Mouse (Mus musculus): ENCODE measurements around the gene Gls2. TPM values are rescaled to one million over a fixed set of nuclear protein-coding genes. Genes with fewer than 3 reads are reported as not detected.

Gls2 gene
- polyA plus RNA-seq, 1 experiment from 2014 or later: 1.2 TPM

DNA sequence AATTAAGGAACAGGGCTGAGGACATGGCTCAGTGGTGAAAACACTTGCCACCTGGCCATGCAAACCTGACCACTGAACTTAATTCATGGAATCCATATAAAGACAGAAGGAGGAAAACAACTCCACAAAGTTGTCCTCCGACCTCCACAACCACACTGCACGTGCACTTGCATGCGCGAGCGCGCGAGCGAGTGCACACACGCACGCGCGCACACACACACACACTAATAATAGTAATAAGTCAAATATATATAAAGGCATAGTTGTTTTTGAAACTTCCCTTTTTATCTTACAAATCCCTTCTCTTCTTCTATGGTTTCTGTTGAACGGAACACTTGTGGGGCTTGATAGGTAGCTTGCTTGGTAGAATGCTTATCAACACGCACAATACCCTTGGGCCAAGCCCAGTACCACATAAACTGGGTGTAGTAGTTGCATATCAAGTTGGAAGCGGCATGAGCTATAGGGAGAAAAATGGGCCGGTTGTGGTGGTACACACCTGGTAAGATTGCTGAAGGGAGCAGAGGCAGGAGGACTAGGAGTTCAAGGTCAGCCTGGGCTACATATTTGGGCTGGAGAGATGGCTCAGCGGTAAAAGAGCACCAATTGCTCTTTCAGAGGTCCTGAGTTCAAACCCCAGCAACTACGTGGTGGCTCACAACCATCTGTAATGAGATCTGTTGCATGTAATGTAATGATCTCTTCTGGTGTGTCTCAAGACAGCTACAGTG lies 24.3 kb downstream of the Gls2 start:
- ATAC-seq (ENCODE audit: insufficient read depth, low FRiP score, low TSS enrichment) (no peak), DNase-seq (ENCODE audit: low spot score) (no peak)
- Histone ChIP-seq H3K4me2 (ENCODE audit: low read depth) (no peak overlapping the region), H3K4me1 (ENCODE audit: control insufficient read depth, insufficient read depth, low read length) (no peaks in the 10 kb centered on the region), H3K9me3 (ENCODE audit: control insufficient read depth, low read length) (no peaks in the 10 kb centered on the region), H3K27ac (ENCODE audit: low read depth, low read length) (no peak overlapping the region), H3K4me3 (ENCODE audit: low read depth, low read length) (no peak overlapping the region), H3K27me3 (ENCODE audit: control insufficient read depth, insufficient read depth, low read length) (0 out of 2 replicates have a peak, but pooled peaks cover 2% of the 10 kb centered on the region), H3K36me3 (ENCODE audit: control insufficient read depth, insufficient read depth, low read length) (no peaks in the 10 kb centered on the region), H3K9ac (ENCODE audit: low read length) (no peak overlapping the region)
- 95% methylated on average over 18 of the region's 18 CpGs for WGBS

DNA sequence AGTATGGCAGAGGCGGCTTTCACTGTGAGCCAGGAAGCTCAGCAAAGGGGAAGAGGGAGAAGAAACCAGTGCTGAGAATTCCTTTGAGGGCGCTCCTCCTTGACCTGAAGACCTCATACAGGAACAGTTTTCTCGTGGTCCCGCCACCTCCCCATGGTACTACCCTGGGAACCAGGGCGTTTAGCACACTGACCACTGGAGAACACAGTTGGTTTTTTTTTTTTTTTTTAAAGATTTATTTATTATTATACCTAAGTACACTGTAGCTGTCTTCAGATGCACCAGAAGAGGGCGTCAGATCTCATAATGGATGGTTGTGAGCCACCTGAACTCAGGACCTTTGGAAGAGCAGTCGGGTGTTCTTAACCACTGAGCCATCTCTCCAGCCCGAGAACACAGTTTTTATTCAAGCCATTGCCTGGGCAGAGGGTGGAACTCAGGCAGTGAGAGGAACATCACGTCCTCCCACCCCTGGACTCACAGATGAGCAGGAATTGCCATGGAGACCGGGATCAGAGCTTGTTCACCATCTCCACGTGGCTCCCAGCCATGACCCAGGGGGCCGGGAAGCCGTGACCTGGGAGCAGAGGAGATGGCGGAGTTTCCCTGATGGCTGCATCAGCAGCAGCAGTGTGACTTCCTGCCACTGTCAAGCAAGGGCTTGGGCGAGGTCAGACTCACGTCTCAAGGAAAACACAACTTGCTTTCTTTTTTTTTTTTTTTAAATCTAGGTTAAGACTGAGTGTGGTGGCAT lies 27.5 kb downstream of the Gls2 start:
- Histone ChIP-seq H3K4me2 (ENCODE audit: low read depth) (no peak overlapping the region), H3K27me3 (ENCODE audit: control insufficient read depth, insufficient read depth, low read length) (no peaks in the 10 kb centered on the region), H3K9ac (ENCODE audit: low read length) (0 out of 2 replicates have a peak overlapping the region, but pooled peaks have one; percentile 22), H3K36me3 (ENCODE audit: control insufficient read depth, insufficient read depth, low read length) (no peaks in the 10 kb centered on the region), H3K9me3 (ENCODE audit: control insufficient read depth, low read length) (no peaks in the 10 kb centered on the region), H3K4me1 (ENCODE audit: control insufficient read depth, insufficient read depth, low read length) (no peaks in the 10 kb centered on the region), H3K4me3 (ENCODE audit: low read depth, low read length) (no peak overlapping the region), H3K27ac (ENCODE audit: low read depth, low read length) (no peak overlapping the region)
- DNase-seq (ENCODE audit: low spot score) (no peak), ATAC-seq (ENCODE audit: insufficient read depth, low FRiP score, low TSS enrichment) (no peak)
- 58% methylated on average over 16 of the region's 16 CpGs for WGBS

DNA sequence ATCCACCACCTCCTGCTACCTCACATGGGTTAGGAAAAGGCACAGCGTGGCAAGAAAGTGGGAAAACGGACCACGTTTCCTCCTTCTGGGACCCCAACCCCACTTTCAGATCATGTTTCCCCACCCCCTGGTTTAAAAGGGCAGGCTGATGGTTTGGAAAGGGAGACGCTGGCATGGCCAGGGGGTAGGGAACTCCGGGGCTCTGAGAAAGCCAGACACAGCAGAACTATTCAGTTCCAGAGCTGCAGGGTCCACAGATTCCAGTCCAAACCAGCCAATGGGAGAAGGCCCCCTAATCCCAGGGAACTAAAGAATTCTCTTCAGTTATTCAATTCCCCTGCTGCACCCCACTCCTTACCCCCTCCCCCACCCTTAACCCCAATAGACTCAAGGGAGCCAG lies 30.8 kb downstream of the Gls2 start:
- H3K4me3 ChIP-seq (ENCODE audit: low read depth, low read length): no peak overlapping the region
- H3K4me2 ChIP-seq (ENCODE audit: low read depth): no peak overlapping the region
- no peaks in the 10 kb centered on the region for H3K27me3 ChIP-seq (ENCODE audit: control insufficient read depth, insufficient read depth, low read length)
- H3K9me3 ChIP-seq (ENCODE audit: control insufficient read depth, low read length): no peaks in the 10 kb centered on the region
- DNase-seq (ENCODE audit: low spot score) (no peak), ATAC-seq (ENCODE audit: insufficient read depth, low FRiP score, low TSS enrichment) (no peak)
- H3K9ac ChIP-seq (ENCODE audit: low read length): no peak overlapping the region
- 52% methylated on average over 5 of the region's 5 CpGs for WGBS
- H3K4me1 ChIP-seq (ENCODE audit: control insufficient read depth, insufficient read depth, low read length): no peaks in the 10 kb centered on the region
- H3K36me3 ChIP-seq (ENCODE audit: control insufficient read depth, insufficient read depth, low read length): no peaks in the 10 kb centered on the region
- H3K27ac ChIP-seq (ENCODE audit: low read depth, low read length): 0 out of 2 replicates have a peak overlapping the region, but pooled peaks have one; percentile 20

- Histone ChIP-seq H3K36me3 (ENCODE audit: control insufficient read depth, insufficient read depth, low read length) (no peaks in the 10 kb centered on the region), H3K27ac (ENCODE audit: low read depth, low read length) (0 out of 2 replicates have a peak within 1 kb of the TSS, but pooled peaks have one; percentile 20), H3K9me3 (ENCODE audit: control insufficient read depth, low read length) (no peaks in the 10 kb centered on the region), H3K4me2 (ENCODE audit: low read depth) (no peak within 1 kb of the TSS), H3K9ac (ENCODE audit: low read length) (no peak within 1 kb of the TSS), H3K4me1 (ENCODE audit: control insufficient read depth, insufficient read depth, low read length) (no peaks in the 10 kb centered on the region), H3K27me3 (ENCODE audit: control insufficient read depth, insufficient read depth, low read length) (no peaks in the 10 kb centered on the region), H3K4me3 (ENCODE audit: low read depth, low read length) (no peak within 1 kb of the TSS)
- 38% methylated on average over 4 of the region's 4 CpGs for WGBS
- DNase-seq (ENCODE audit: low spot score) (no peak), ATAC-seq (ENCODE audit: insufficient read depth, low FRiP score, low TSS enrichment) (no peak)
These were observed 31.3 kb downstream of the Gls2 start, which contains the start of gene Mip for GRCm38 (mm10) chr10:128225538-128225937. Gene Mip, plus strand, starts transcription at chr10:128225838.

- no peaks in the 10 kb centered on the region for H3K36me3 ChIP-seq (ENCODE audit: control insufficient read depth, insufficient read depth, low read length)
- H3K4me3 ChIP-seq (ENCODE audit: low read depth, low read length): no peak overlapping the region
- no peak overlapping the region for H3K4me2 ChIP-seq (ENCODE audit: low read depth)
- ATAC-seq (ENCODE audit: insufficient read depth, low FRiP score, low TSS enrichment): no peak
- 87% methylated on average over 9 of the region's 9 CpGs for WGBS
- H3K9ac ChIP-seq (ENCODE audit: low read length): no peak overlapping the region
- no peak overlapping the region for H3K27ac ChIP-seq (ENCODE audit: low read depth, low read length)
- no peaks in the 10 kb centered on the region for H3K9me3 ChIP-seq (ENCODE audit: control insufficient read depth, low read length)
- H3K27me3 ChIP-seq (ENCODE audit: control insufficient read depth, insufficient read depth, low read length): no peaks in the 10 kb centered on the region
- peaks cover 5% of the 10 kb centered on the region; the same call in 1 of the 2 replicates for H3K4me1 ChIP-seq (ENCODE audit: control insufficient read depth, insufficient read depth, low read length)
- no peak for DNase-seq (ENCODE audit: low spot score)
These were observed 33.3 kb downstream of the Gls2 start for GRCm38 (mm10) chr10:128227592-128227991.

DNA sequence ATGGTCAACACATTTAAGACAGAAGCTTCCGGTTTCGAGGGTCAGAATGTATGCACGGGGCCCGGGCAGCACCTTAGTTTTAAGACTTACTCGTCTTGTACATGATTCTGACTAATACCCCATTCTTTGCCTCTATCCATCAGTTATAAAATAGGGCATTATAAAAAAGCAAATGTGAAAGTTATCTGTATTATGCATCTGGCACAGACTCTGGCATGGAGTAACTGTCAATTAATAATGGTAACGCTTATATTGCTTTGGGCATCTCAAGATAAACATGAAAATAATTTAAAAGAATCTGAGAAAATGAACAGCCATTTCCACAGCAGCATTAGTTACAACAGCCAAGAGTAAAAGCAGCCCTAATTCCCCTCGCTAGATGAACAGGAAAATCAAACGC lies 33.8 kb downstream of the Gls2 start:
- H3K9ac ChIP-seq (ENCODE audit: low read length): no peak overlapping the region
- DNase-seq (ENCODE audit: low spot score) (no peak), ATAC-seq (ENCODE audit: insufficient read depth, low FRiP score, low TSS enrichment) (no peak)
- no peaks in the 10 kb centered on the region for H3K27me3 ChIP-seq (ENCODE audit: control insufficient read depth, insufficient read depth, low read length)
- H3K4me3 ChIP-seq (ENCODE audit: low read depth, low read length): no peak overlapping the region
- no peak overlapping the region for H3K27ac ChIP-seq (ENCODE audit: low read depth, low read length)
- H3K36me3 ChIP-seq (ENCODE audit: control insufficient read depth, insufficient read depth, low read length): no peaks in the 10 kb centered on the region
- no peaks in the 10 kb centered on the region for H3K9me3 ChIP-seq (ENCODE audit: control insufficient read depth, low read length)
- no peak overlapping the region for H3K4me2 ChIP-seq (ENCODE audit: low read depth)
- peaks cover 5% of the 10 kb centered on the region; the same call in 1 of the 2 replicates for H3K4me1 ChIP-seq (ENCODE audit: control insufficient read depth, insufficient read depth, low read length)
- 94% methylated on average over 8 of the region's 8 CpGs for WGBS

- H3K4me1 ChIP-seq (ENCODE audit: control insufficient read depth, insufficient read depth, low read length): peaks cover 5% of the 10 kb centered on the region; the same call in 1 of the 2 replicates
- no peak for ATAC-seq (ENCODE audit: insufficient read depth, low FRiP score, low TSS enrichment)
- no peaks in the 10 kb centered on the region for H3K27me3 ChIP-seq (ENCODE audit: control insufficient read depth, insufficient read depth, low read length)
- no peak for DNase-seq (ENCODE audit: low spot score)
- no peak overlapping the region for H3K9ac ChIP-seq (ENCODE audit: low read length)
- H3K4me3 ChIP-seq (ENCODE audit: low read depth, low read length): no peak overlapping the region
- H3K36me3 ChIP-seq (ENCODE audit: control insufficient read depth, insufficient read depth, low read length): no peaks in the 10 kb centered on the region
- no peaks in the 10 kb centered on the region for H3K9me3 ChIP-seq (ENCODE audit: control insufficient read depth, low read length)
- no peak overlapping the region for H3K27ac ChIP-seq (ENCODE audit: low read depth, low read length)
- WGBS: 81% methylated on average over 12 of the region's 12 CpGs
- H3K4me2 ChIP-seq (ENCODE audit: low read depth): no peak overlapping the region
These were observed 36.3 kb downstream of the Gls2 start for GRCm38 (mm10) chr10:128230582-128230981.

DNA sequence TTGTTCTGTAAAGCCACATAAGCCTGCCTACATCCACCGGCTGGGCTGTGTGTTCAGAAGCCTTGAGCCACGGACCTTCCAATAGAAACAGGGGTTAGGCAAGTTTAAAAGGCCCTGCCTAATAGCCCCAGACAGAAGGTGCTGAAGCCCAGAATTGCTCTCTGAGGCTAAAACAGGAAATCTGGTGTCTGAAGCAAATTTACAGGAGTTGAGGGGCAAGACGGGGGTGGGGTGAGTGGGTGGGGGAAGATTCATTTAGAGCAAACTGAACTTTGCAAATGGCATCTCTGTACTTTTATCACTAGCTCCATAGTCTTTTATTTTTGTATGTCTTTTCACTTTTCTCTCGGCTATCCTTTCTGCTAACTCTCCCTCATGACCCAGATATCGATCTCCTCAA lies 36.9 kb downstream of the Gls2 start:
- H3K9me3 ChIP-seq (ENCODE audit: control insufficient read depth, low read length): no peaks in the 10 kb centered on the region
- no peak for DNase-seq (ENCODE audit: low spot score)
- H3K9ac ChIP-seq (ENCODE audit: low read length): peak overlapping the region; percentile 80; the same call in 1 of the 2 replicates
- 13% methylated on average over 5 of the region's 5 CpGs for WGBS
- peaks cover 5% of the 10 kb centered on the region; the same call in 1 of the 2 replicates for H3K4me1 ChIP-seq (ENCODE audit: control insufficient read depth, insufficient read depth, low read length)
- H3K27me3 ChIP-seq (ENCODE audit: control insufficient read depth, insufficient read depth, low read length): no peaks in the 10 kb centered on the region
- ATAC-seq (ENCODE audit: insufficient read depth, low FRiP score, low TSS enrichment): no peak
- H3K36me3 ChIP-seq (ENCODE audit: control insufficient read depth, insufficient read depth, low read length): no peaks in the 10 kb centered on the region
- H3K4me3 ChIP-seq (ENCODE audit: low read depth, low read length): peak overlapping the region; percentile 73
- no peak overlapping the region for H3K27ac ChIP-seq (ENCODE audit: low read depth, low read length)
- H3K4me2 ChIP-seq (ENCODE audit: low read depth): peak overlapping the region; percentile 71

Measured in neural tube, embryonic 11.5 days (tissue).